Comparison of ENCODE assay signal across 8 mouse cellular contexts in the genomic region with DNA sequence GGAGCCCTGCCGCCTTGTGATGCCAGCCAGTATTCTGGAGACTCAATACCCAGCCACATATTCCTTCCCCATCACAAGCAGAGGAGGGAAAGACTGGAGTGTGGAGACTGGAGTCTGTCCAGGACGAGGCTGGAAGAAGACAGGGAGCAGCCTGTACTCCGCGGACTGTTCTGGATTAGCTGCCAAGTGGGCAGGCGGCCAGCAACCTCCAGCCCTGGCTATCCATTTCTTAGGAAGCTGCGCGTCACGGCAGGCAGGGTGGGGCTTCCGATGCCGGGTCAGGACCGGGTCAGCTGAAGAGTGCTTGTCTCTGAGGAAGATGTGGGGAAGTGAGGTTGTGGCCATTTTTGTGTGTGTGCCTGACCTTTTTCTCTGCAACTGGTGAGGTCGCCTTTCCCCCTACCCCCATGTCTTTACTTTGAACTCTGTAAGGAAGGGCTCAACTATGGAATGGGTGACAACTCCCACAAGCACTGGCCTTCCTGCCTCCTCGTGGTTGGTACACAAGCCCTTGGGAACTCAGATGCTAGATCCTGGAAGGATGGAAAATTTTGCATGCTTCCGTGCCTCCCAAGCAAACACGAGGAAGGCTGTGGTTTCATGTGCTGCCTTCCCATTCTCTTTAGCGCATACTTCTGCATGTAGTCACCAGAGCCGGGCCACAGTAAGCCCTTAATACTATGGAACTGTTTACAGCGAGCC.
DNase-seq lines count a peak whose midpoint lies in the region; ATAC-seq lines count a peak whose summit lies in the region.

No protein-coding gene starts in this region.

- H3K27me3 ChIP-seq in hindbrain, embryonic 16.5 days (replicated peaks; ENCODE audit: control insufficient read depth, insufficient read depth, low read length) = no peaks in the 10 kb centered on the region

- peaks cover 4% of the 10 kb centered on the region; the same call in 1 of the 2 replicates for H3K36me3 ChIP-seq in hindbrain, embryonic 16.5 days (ENCODE audit: control insufficient read depth, insufficient read depth, low read length)

- H3K27ac ChIP-seq in hindbrain, embryonic 16.5 days (ENCODE audit: low read depth, low read length) = peak overlapping the region; percentile 44

- ATAC-seq in hindbrain, embryonic 16.5 days = peak; percentile 97

- no peak overlapping the region; the same call in 1 of the 2 replicates for H3K4me3 ChIP-seq in hindbrain, embryonic 16.5 days (ENCODE audit: low read length)

- H3K4me1 ChIP-seq in hindbrain, embryonic 16.5 days (ENCODE audit: control insufficient read depth, insufficient read depth, low read depth, low read length) = peaks cover 9% of the 10 kb centered on the region

- peak; percentile 98 for DNase-seq in adrenal gland, adult (ENCODE audit: inconsistent age in 2 of 2, low spot score in 1 of 2)
- peak; percentile 82 to 97 for DNase-seq in cerebellum, postnatal 4 days (ENCODE audit: low spot score in 2 of 2)
- DNase-seq in gastrocnemius, postnatal 10 days = peak; percentile 99
- DNase-seq in left cerebral cortex, adult 18-20 months (ENCODE audit: low spot score in 2 of 2) = peak; percentile 95 to 96
- DNase-seq in lung, postnatal 25 days (ENCODE audit: low spot score) = peak; percentile 98
- DNase-seq in right cerebral cortex, postnatal 25 days = peak; percentile 90
- DNase-seq in c-Kit-positive CD71-positive TER-119-positive erythroid progenitor cells, embryonic 14.5 days (ENCODE audit: low spot score) = no peak

- H3K9ac ChIP-seq in hindbrain, embryonic 16.5 days (ENCODE audit: low read depth, low read length) = no peak overlapping the region

- H3K9me3 ChIP-seq in hindbrain, embryonic 16.5 days (ENCODE audit: control insufficient read depth, low read length) = no peaks in the 10 kb centered on the region

- H3K4me2 ChIP-seq in hindbrain, embryonic 16.5 days (ENCODE audit: low read length) = peak overlapping the region; percentile 55

- WGBS in hindbrain, embryonic 16.5 days = 42% methylated on average over 18 of the region's 18 CpGs
